Comparison of ENCODE assay signal across 24 mouse cellular contexts in genomic region chr9:15112008-15112407, GRCm38 (mm10). TPM values are rescaled to one million over a fixed set of nuclear protein-coding genes. Genes with fewer than 3 reads are reported as not detected.
"Had no signal": no experiment of that assay in that cellular context is flagged by ENCODE, and none has a peak within 500 bp of the region (broad histone marks: within the 10 kb centered on the region; RNA-seq: fewer than 3 reads in every experiment).

Gene Hephl1 (minus strand): TSS chr9:15112108.

- H3K27me3 ChIP-seq: lung, embryonic 15.5 days; midbrain, embryonic 13.5 days; midbrain, embryonic 15.5 days; neural tube, embryonic 13.5 days; neural tube, embryonic 15.5 days had no signal

- H3K4me2 ChIP-seq: lung, embryonic 15.5 days; midbrain, embryonic 11.5 days; midbrain, embryonic 13.5 days; midbrain, embryonic 15.5 days; neural tube, embryonic 13.5 days; neural tube, embryonic 15.5 days had no signal

- H3K36me3 ChIP-seq: lung, embryonic 15.5 days; midbrain, embryonic 13.5 days; midbrain, embryonic 15.5 days; neural tube, embryonic 13.5 days; neural tube, embryonic 15.5 days had no signal

- H3K4me3 ChIP-seq: lung, embryonic 15.5 days; megakaryocyte, embryonic 14.5 days; midbrain, embryonic 13.5 days; midbrain, embryonic 15.5 days; neural tube, embryonic 13.5 days; neural tube, embryonic 15.5 days had no signal

- DNase-seq: liver, postnatal 0 days; lung, adult 2 months; lung, postnatal 14 days; lung, postnatal 36 days; retina, postnatal 1 day; right cerebral cortex, adult 18-20 months; right cerebral cortex, postnatal 14 days; thymus, adult 18-20 months; thymus, postnatal 14 days; thymus, postnatal 36 days had no signal

RNA-seq across cellular contexts. Expression of gene Hephl1, which starts in this region (rescaled TPM):
- total RNA-seq: megakaryocyte progenitor cell, adult 5-6 weeks; monocyte, adult 5-6 weeks had no signal
- polyA plus RNA-seq: liver, postnatal 0 days; lung, embryonic 15.5 days; lung, postnatal 0 days; macrophage; midbrain, embryonic 11.5 days; midbrain, embryonic 13.5 days; midbrain, embryonic 15.5 days; neural tube, embryonic 11.5 days; neural tube, embryonic 13.5 days; spleen, adult 2 months; thymus, postnatal 0 days had no signal
